Mouse (Mus musculus) forebrain, embryonic 15.5 days (tissue): Measurements from ENCODE around the gene Eif3a. TPM values are rescaled to one million over a fixed set of nuclear protein-coding genes. Genes with fewer than 3 reads are reported as not detected.

Source experiments
- ATAC-seq: fragments of 200-750 bp; cut with Nextera tagmentation; replicated peaks from 2 replicates; pipeline ENCODE4 v1.8.0; 2017; ENCODE audit warnings: mild to moderate bottlenecking, moderate TSS enrichment, moderate library complexity
- H3K27ac ChIP-seq: fragments of 300-500 bp; sonication (generic); replicated peaks from 2 replicates; pipeline ENCODE4 v1.5.1; 2015; ENCODE audit warnings: mild to moderate bottlenecking, inconsistent platforms
- H3K27me3 ChIP-seq: fragments of 300-500 bp; sonication (generic); 2 replicates; pipeline ENCODE4 v1.6.1; 2015; ENCODE audit warnings: inconsistent platforms
- H3K36me3 ChIP-seq: fragments of 300-500 bp; sonication (generic); 2 replicates; pipeline ENCODE4 v1.6.1; 2015; ENCODE audit warnings: mild to moderate bottlenecking, inconsistent platforms
- H3K4me1 ChIP-seq: fragments of 300-500 bp; sonication (generic); 2 replicates; pipeline ENCODE4 v1.6.1; 2015; ENCODE audit warnings: inconsistent platforms
- H3K4me2 ChIP-seq: fragments of 300-500 bp; sonication (generic); replicated peaks from 2 replicates; pipeline ENCODE4 v1.6.1; 2015; ENCODE audit warnings: mild to moderate bottlenecking, inconsistent platforms
- H3K4me3 ChIP-seq: fragments of 300-500 bp; sonication (generic); 2 replicates; pipeline ENCODE4 v1.5.1; 2015; ENCODE audit warnings: mild to moderate bottlenecking, inconsistent platforms
- H3K9ac ChIP-seq: fragments of 300-500 bp; sonication (generic); replicated peaks from 2 replicates; pipeline ENCODE4 v1.6.1; 2015; ENCODE audit warnings: mild to moderate bottlenecking, inconsistent platforms
- H3K9me3 ChIP-seq: fragments of 300-500 bp; sonication (generic); 2 replicates; pipeline ENCODE4 v1.6.1; 2016; ENCODE audit warnings: inconsistent platforms
- WGBS: fragments of 180-500 bp; shearing (Covaris S2); methylation state at CpG from one replicate; pipeline ENCODE4 v1.1.7; 2015; ENCODE audit warnings: mixed read lengths; 5-methylcytosine and 5-hydroxymethylcytosine counted together
- polyA plus RNA-seq: library from polyadenylated mRNA; unstranded; fragments of >200 nt; fragmentation: Nextera tagmentation; extraction: Ambion mirVana; gene quantifications from 2 replicates; pipeline ENCODE4 v1.2.1, GENCODE M21; 2015

Eif3a gene
- polyA plus RNA-seq, 1 experiment from 2014 or later, result 110 TPM

GRCm38 (mm10) chr19:60756192-60757098, 34.0 kb downstream of the Eif3a start:
- H3K27me3 ChIP-seq, result peaks cover 4% of the 10 kb centered on the region; the same call in 1 of the 2 replicates
- peak overlapping the region; percentile 76 for H3K9ac ChIP-seq
- H3K9me3 ChIP-seq, result no peaks in the 10 kb centered on the region
- H3K4me3 ChIP-seq, result peak overlapping the region; percentile 84
- peak overlapping the region; percentile 91 for H3K27ac ChIP-seq
- peaks cover 18% of the 10 kb centered on the region for H3K4me1 ChIP-seq
- H3K4me2 ChIP-seq, result peak overlapping the region; percentile 94
- WGBS, result under 1% methylated on average over 110 of the region's 115 CpGs
- ATAC-seq, result peak; percentile 81
- H3K36me3 ChIP-seq, result peaks cover 11% of the 10 kb centered on the region

- peaks cover 9% of the 10 kb centered on the region for H3K36me3 ChIP-seq
- peaks cover 18% of the 10 kb centered on the region for H3K4me1 ChIP-seq
- peak; percentile 97 for ATAC-seq
- WGBS, result under 1% methylated on average over 50 of the region's 58 CpGs
- H3K4me2 ChIP-seq, result peak within 1 kb of the TSS; percentile 94
- H3K9ac ChIP-seq, result peak within 1 kb of the TSS; percentile 76
- peaks cover 4% of the 10 kb centered on the region; the same call in 1 of the 2 replicates for H3K27me3 ChIP-seq
- no peaks in the 10 kb centered on the region for H3K9me3 ChIP-seq
- H3K27ac ChIP-seq, result peak within 1 kb of the TSS; percentile 91
- H3K4me3 ChIP-seq, result peak within 1 kb of the TSS; percentile 84
These were observed 34.8 kb downstream of the Eif3a start, which contains the start of gene Nanos1 for GRCm38 (mm10) chr19:60755438-60756191. Gene Nanos1, plus strand, starts transcription at chr19:60755987.

- Histone ChIP-seq H3K9ac (no peak overlapping the region), H3K27ac (no peak overlapping the region), H3K36me3 (no peaks in the 10 kb centered on the region), H3K4me2 (no peak overlapping the region), H3K4me3 (no peak overlapping the region), H3K9me3 (no peaks in the 10 kb centered on the region), H3K27me3 (no peaks in the 10 kb centered on the region), H3K4me1 (no peaks in the 10 kb centered on the region)
- 88% methylated on average over 1 of the region's 1 CpGs for WGBS
- ATAC-seq, result no peak
These were observed 42.7 kb downstream of the Eif3a start for GRCm38 (mm10) chr19:60747801-60748200.

GRCm38 (mm10) chr19:60743767-60744547, 46.5 kb downstream of the Eif3a start:
- H3K4me3 ChIP-seq, result no peak overlapping the region
- ATAC-seq, result no peak
- WGBS, result 76% methylated on average over 5 of the region's 5 CpGs
- H3K27me3 ChIP-seq, result no peaks in the 10 kb centered on the region
- no peak overlapping the region for H3K4me2 ChIP-seq
- no peaks in the 10 kb centered on the region for H3K4me1 ChIP-seq
- H3K9me3 ChIP-seq, result no peaks in the 10 kb centered on the region
- no peak overlapping the region for H3K27ac ChIP-seq
- H3K9ac ChIP-seq, result no peak overlapping the region
- no peaks in the 10 kb centered on the region for H3K36me3 ChIP-seq

GRCm38 (mm10) chr19:60740560-60740959, 49.9 kb downstream of the Eif3a start:
- H3K4me1 ChIP-seq, result no peaks in the 10 kb centered on the region
- no peak overlapping the region for H3K4me2 ChIP-seq
- H3K4me3 ChIP-seq, result no peak overlapping the region
- H3K9ac ChIP-seq, result no peak overlapping the region
- no peak overlapping the region for H3K27ac ChIP-seq
- H3K9me3 ChIP-seq, result no peaks in the 10 kb centered on the region
- 57% methylated on average over 1 of the region's 1 CpGs for WGBS
- H3K36me3 ChIP-seq, result no peaks in the 10 kb centered on the region
- ATAC-seq, result no peak
- H3K27me3 ChIP-seq, result no peaks in the 10 kb centered on the region

GRCm38 (mm10) chr19:60731966-60732365, 58.5 kb downstream of the Eif3a start:
- H3K36me3 ChIP-seq, result no peaks in the 10 kb centered on the region
- H3K27me3 ChIP-seq, result no peaks in the 10 kb centered on the region
- 92% methylated on average over 1 of the region's 1 CpGs for WGBS

GRCm38 (mm10) chr19:60731299-60731698, 59.2 kb downstream of the Eif3a start:
- Histone ChIP-seq H3K9ac (no peak overlapping the region), H3K27ac (no peak overlapping the region), H3K36me3 (no peaks in the 10 kb centered on the region), H3K4me2 (no peak overlapping the region), H3K27me3 (no peaks in the 10 kb centered on the region), H3K9me3 (no peaks in the 10 kb centered on the region), H3K4me3 (no peak overlapping the region), H3K4me1 (no peaks in the 10 kb centered on the region)
- WGBS, result 78% methylated on average over 1 of the region's 1 CpGs
- ATAC-seq, result no peak

More at GRCm38 (mm10) chr19:60731966-60732365, 58.5 kb downstream of the Eif3a start:
- no peak for ATAC-seq
- Histone ChIP-seq H3K27ac (no peak overlapping the region), H3K9ac (no peak overlapping the region), H3K4me3 (no peak overlapping the region), H3K4me2 (no peak overlapping the region), H3K9me3 (no peaks in the 10 kb centered on the region), H3K4me1 (no peaks in the 10 kb centered on the region)

- H3K27me3 ChIP-seq, result no peaks in the 10 kb centered on the region
- H3K27ac ChIP-seq, result no peak overlapping the region
- H3K36me3 ChIP-seq, result no peaks in the 10 kb centered on the region
- no peak overlapping the region for H3K4me3 ChIP-seq
- ATAC-seq, result no peak
- 51% methylated on average over 2 of the region's 2 CpGs for WGBS
- H3K9me3 ChIP-seq, result no peaks in the 10 kb centered on the region
- no peak overlapping the region for H3K4me2 ChIP-seq
- no peaks in the 10 kb centered on the region for H3K4me1 ChIP-seq
- no peak overlapping the region for H3K9ac ChIP-seq
These were observed 60.1 kb downstream of the Eif3a start for GRCm38 (mm10) chr19:60730281-60730852.

GRCm38 (mm10) chr19:60716381-60716780, 74.1 kb downstream of the Eif3a start:
- Histone ChIP-seq H3K9me3 (no peaks in the 10 kb centered on the region), H3K4me2 (no peak overlapping the region), H3K27me3 (no peaks in the 10 kb centered on the region), H3K4me3 (no peak overlapping the region), H3K27ac (peak overlapping the region; percentile 45; the same call in 1 of the 2 replicates), H3K9ac (no peak overlapping the region), H3K4me1 (no peaks in the 10 kb centered on the region), H3K36me3 (no peaks in the 10 kb centered on the region)
- WGBS, result 71% methylated on average over 2 of the region's 2 CpGs
- ATAC-seq, result peak; percentile 61; the same call in 1 of the 2 replicates

- no peaks in the 10 kb centered on the region for H3K4me1 ChIP-seq
- no peaks in the 10 kb centered on the region for H3K9me3 ChIP-seq
- no peaks in the 10 kb centered on the region for H3K27me3 ChIP-seq
- WGBS, result 92% methylated on average over 2 of the region's 2 CpGs
- H3K36me3 ChIP-seq, result no peaks in the 10 kb centered on the region
- H3K27ac ChIP-seq, result no peak overlapping the region
- H3K4me2 ChIP-seq, result no peak overlapping the region
- ATAC-seq, result no peak
- H3K4me3 ChIP-seq, result no peak overlapping the region
- no peak overlapping the region for H3K9ac ChIP-seq
These were observed 77.9 kb downstream of the Eif3a start for GRCm38 (mm10) chr19:60712577-60712976.
